Mouse (Mus musculus) midbrain, postnatal 0 days (tissue): ENCODE measurements at regions not wholly inside any gene's neighbourhood (a gene's known extent, or its start where the extent isn't known, plus 50 kb on each side); places are given as distances from the start of the nearest gene placed in this dataset.
A peak's percentile ranks its signal among the peaks of the same experiment; 100 is the strongest.

Experiments used
- ATAC-seq: fragments of 200-750 bp; cut with Nextera tagmentation; 2 replicates; pipeline ENCODE4 v1.8.0; 2017; ENCODE audit warnings: moderate number of reproducible peaks, mild to moderate bottlenecking, moderate TSS enrichment, moderate library complexity; ENCODE audit not compliant: low FRiP score
- DNase-seq: peaks from one replicate; pipeline ENCODE4 v3.0.0-alpha.2; 2015; ENCODE audit warnings: low spot score
- H3K27ac ChIP-seq: fragments of 300-500 bp; sonication (generic); 2 replicates; pipeline ENCODE4 v1.5.1; 2014; ENCODE audit warnings: low read depth, mild to moderate bottlenecking, low read length, mixed read lengths
- H3K27me3 ChIP-seq: fragments of 300-500 bp; sonication (generic); 2 replicates; pipeline ENCODE4 v1.6.1; 2014; ENCODE audit warnings: low read length, control low read depth, mixed read lengths; ENCODE audit not compliant: insufficient read depth
- H3K36me3 ChIP-seq: fragments of 300-500 bp; sonication (generic); 2 replicates; pipeline ENCODE4 v1.6.1; 2014; ENCODE audit warnings: low read length, control low read depth, mixed read lengths; ENCODE audit not compliant: insufficient read depth
- H3K4me1 ChIP-seq: fragments of 300-500 bp; sonication (generic); 2 replicates; pipeline ENCODE4 v1.6.1; 2014; ENCODE audit warnings: mild to moderate bottlenecking, control low read depth, antibody characterized with exemption, low read length, mixed read lengths; ENCODE audit not compliant: insufficient read depth
- H3K4me2 ChIP-seq: fragments of 300-500 bp; sonication (generic); 2 replicates; pipeline ENCODE4 v1.6.1; 2014; ENCODE audit warnings: low read depth, mild to moderate bottlenecking, low read length, mixed read lengths; ENCODE audit not compliant: poor library complexity, severe bottlenecking
- H3K4me3 ChIP-seq: fragments of 300-500 bp; sonication (generic); 2 replicates; pipeline ENCODE4 v1.5.1; 2014; ENCODE audit warnings: low read depth, mild to moderate bottlenecking, low read length, moderate library complexity
- H3K9ac ChIP-seq: fragments of 300-500 bp; sonication (generic); replicated peaks from 2 replicates; pipeline ENCODE4 v1.6.1; 2014; ENCODE audit warnings: mild to moderate bottlenecking, low read length, moderate library complexity, mixed read lengths; ENCODE audit not compliant: poor library complexity, severe bottlenecking
- H3K9me3 ChIP-seq: fragments of 300-500 bp; sonication (generic); 2 replicates; pipeline ENCODE4 v1.6.1; 2016; ENCODE audit warnings: low read length, control low read depth
- CTCF ChIP-seq: IDR thresholded peaks from 2 replicates; pipeline ENCODE4 v1.5.1; 2016; ENCODE audit warnings: antibody characterized with exemption, mild to moderate bottlenecking
- WGBS: fragments of 180-500 bp; shearing (Covaris S2); extraction: QIAGEN DNeasy Blood & Tissue Kit; methylation state at CpG from one replicate; pipeline ENCODE4 v1.1.7; 2014; 5-methylcytosine and 5-hydroxymethylcytosine counted together

GRCm38 (mm10) chr2:106318695-106319266 lies 315.4 kb upstream of the Dnajc24 start:
- H3K9ac ChIP-seq: no peak overlapping the region
- no peaks in the 10 kb centered on the region for H3K36me3 ChIP-seq
- H3K27me3 ChIP-seq: no peaks in the 10 kb centered on the region
- DNase-seq: peak; percentile 87
- no peak overlapping the region for H3K4me3 ChIP-seq
- H3K27ac ChIP-seq: no peak overlapping the region
- WGBS: 80% methylated on average over 3 of the region's 3 CpGs
- ATAC-seq: no peak
- TF ChIP-seq CTCF: peak; percentile 85
- H3K4me2 ChIP-seq: no peak overlapping the region
- H3K4me1 ChIP-seq: no peaks in the 10 kb centered on the region
- H3K9me3 ChIP-seq: no peaks in the 10 kb centered on the region

- Histone ChIP-seq H3K4me2 (no peak overlapping the region), H3K9ac (no peak overlapping the region), H3K36me3 (no peaks in the 10 kb centered on the region), H3K27ac (no peak overlapping the region), H3K27me3 (no peaks in the 10 kb centered on the region), H3K4me3 (no peak overlapping the region), H3K9me3 (no peaks in the 10 kb centered on the region), H3K4me1 (no peaks in the 10 kb centered on the region)
- no peak for TF ChIP-seq CTCF
- DNase-seq: no peak
- 82% methylated on average over 6 of the region's 6 CpGs for WGBS
- no peak for ATAC-seq
These were observed 343.4 kb upstream of the Dnajc24 start for GRCm38 (mm10) chr2:106346781-106347180.

GRCm38 (mm10) chr2:106347249-106347648 lies 343.9 kb upstream of the Dnajc24 start:
- no peak for TF ChIP-seq CTCF
- H3K9ac ChIP-seq: no peak overlapping the region
- no peaks in the 10 kb centered on the region for H3K4me1 ChIP-seq
- H3K36me3 ChIP-seq: no peaks in the 10 kb centered on the region
- no peak for DNase-seq
- no peak for ATAC-seq
- no peak overlapping the region for H3K4me2 ChIP-seq
- H3K4me3 ChIP-seq: no peak overlapping the region
- WGBS: 92% methylated on average over 7 of the region's 7 CpGs
- H3K27me3 ChIP-seq: no peaks in the 10 kb centered on the region
- H3K27ac ChIP-seq: no peak overlapping the region
- H3K9me3 ChIP-seq: no peaks in the 10 kb centered on the region

- Histone ChIP-seq H3K27ac (no peak overlapping the region), H3K4me1 (no peaks in the 10 kb centered on the region), H3K4me2 (no peak overlapping the region), H3K9me3 (no peaks in the 10 kb centered on the region), H3K9ac (no peak overlapping the region), H3K27me3 (no peaks in the 10 kb centered on the region), H3K4me3 (no peak overlapping the region), H3K36me3 (no peaks in the 10 kb centered on the region)
- DNase-seq: no peak
- WGBS: 80% methylated on average over 3 of the region's 3 CpGs
- ATAC-seq: peak; percentile 62
- no peak for TF ChIP-seq CTCF
These were observed 337.5 kb upstream of the Mpped2 start for GRCm38 (mm10) chr2:106355565-106355964.

- peak; percentile 89 for DNase-seq
- Histone ChIP-seq H3K27me3 (no peaks in the 10 kb centered on the region), H3K36me3 (no peaks in the 10 kb centered on the region), H3K9me3 (no peaks in the 10 kb centered on the region), H3K4me2 (no peak overlapping the region), H3K9ac (no peak overlapping the region), H3K4me3 (no peak overlapping the region), H3K4me1 (no peaks in the 10 kb centered on the region), H3K27ac (no peak overlapping the region)
- 41% methylated on average over 5 of the region's 5 CpGs for WGBS
- TF ChIP-seq CTCF: peak; percentile 93
- ATAC-seq: peak; percentile 84
These were observed 337.0 kb upstream of the Mpped2 start for GRCm38 (mm10) chr2:106355984-106356547.

- ATAC-seq (no peak), DNase-seq (no peak)
- H3K9me3 ChIP-seq: no peaks in the 10 kb centered on the region
- WGBS: 83% methylated on average over 5 of the region's 5 CpGs
- no peaks in the 10 kb centered on the region for H3K4me1 ChIP-seq
- no peak overlapping the region for H3K9ac ChIP-seq
- no peak overlapping the region for H3K27ac ChIP-seq
- H3K36me3 ChIP-seq: no peaks in the 10 kb centered on the region
- H3K4me3 ChIP-seq: no peak overlapping the region
- no peaks in the 10 kb centered on the region for H3K27me3 ChIP-seq
- no peak for TF ChIP-seq CTCF
- H3K4me2 ChIP-seq: no peak overlapping the region
These were observed 324.4 kb upstream of the Mpped2 start for GRCm38 (mm10) chr2:106368641-106369040.
